Mouse (Mus musculus) olfactory bulb, adult 2 months (tissue): ENCODE results near the gene Anapc16. TPM values are rescaled to one million over a fixed set of nuclear protein-coding genes. Genes with fewer than 3 reads are reported as not detected.

Experiments
- H3K27ac ChIP-seq: fragments of 200-500 bp; 2 replicates; pipeline ENCODE4 v1.5.1; 2012; ENCODE audit warnings: low read depth, low read length; ENCODE audit not compliant: insufficient read depth
- H3K4me1 ChIP-seq: fragments of 200-500 bp; 2 replicates; pipeline ENCODE4 v1.6.1; 2012; ENCODE audit warnings: low read length; ENCODE audit not compliant: control insufficient read depth, insufficient read depth
- H3K4me3 ChIP-seq: fragments of 200-500 bp; 2 replicates; pipeline ENCODE4 v1.5.1; 2012; ENCODE audit warnings: mild to moderate bottlenecking, low read depth, low read length, moderate library complexity; ENCODE audit not compliant: insufficient read depth
- CTCF ChIP-seq: fragments of 200-500 bp; IDR thresholded peaks from 2 replicates; pipeline ENCODE4 v1.5.1; 2012; ENCODE audit warnings: low read depth, mild to moderate bottlenecking, low read length, moderate library complexity; ENCODE audit not compliant: insufficient read depth
- POLR2A ChIP-seq: fragments of 200-500 bp; IDR thresholded peaks from 2 replicates; pipeline ENCODE4 v1.6.1; 2012; ENCODE audit warnings: mild to moderate bottlenecking, low read depth, low read length, moderate library complexity; ENCODE audit not compliant: insufficient read depth
- WGBS: fragments of 180-500 bp; shearing (Covaris S2); methylation state at CpG from one replicate; pipeline ENCODE4 v1.1.7; 2018; 5-methylcytosine and 5-hydroxymethylcytosine counted together
- polyA plus RNA-seq: library from polyadenylated mRNA; stranded (reverse); fragments of >200 nt; gene quantifications from 2 replicates; pipeline ENCODE4 v1.2.4, GENCODE M21; 2012; ENCODE audit warnings: low replicate concordance; ENCODE audit not compliant: missing spikeins, insufficient read depth, insufficient read length

Anapc16 gene
- polyA plus RNA-seq, 1 experiment, result not detected

DNA sequence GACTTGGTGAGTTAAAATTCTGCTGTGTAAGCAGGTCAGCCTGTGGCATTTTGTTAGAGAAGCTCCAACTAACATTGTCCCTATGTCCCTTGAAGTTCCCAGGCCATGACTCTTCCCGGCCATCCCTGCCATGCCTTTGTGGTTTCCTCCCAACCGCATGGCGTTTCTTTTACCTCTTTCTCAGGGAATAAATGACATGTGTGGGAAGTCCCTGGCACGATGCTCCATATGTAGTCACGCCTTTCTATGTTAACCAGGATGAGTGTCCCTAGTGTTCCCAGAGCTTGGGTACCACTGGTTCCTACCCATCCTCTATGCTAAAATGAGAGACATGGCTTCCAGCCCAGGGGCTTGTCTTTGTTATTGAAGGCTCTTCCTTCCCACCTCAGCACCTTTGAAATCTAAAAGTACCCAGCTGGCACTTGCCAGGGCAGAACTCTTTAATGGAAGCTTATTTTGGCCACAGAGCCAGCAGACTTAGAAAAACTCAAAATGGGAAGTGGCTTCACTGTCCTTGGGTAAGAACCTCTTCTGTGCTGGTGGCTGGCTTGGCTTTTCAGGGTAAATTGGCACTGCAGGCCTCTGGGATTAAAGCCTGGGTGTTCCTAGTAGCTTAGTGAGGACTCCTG lies 25.1 kb downstream of the Anapc16 start:
- 78% methylated on average over 5 of the region's 5 CpGs for WGBS
- no peak for TF ChIP-seq POLR2A
- TF ChIP-seq CTCF, result no peak

DNA sequence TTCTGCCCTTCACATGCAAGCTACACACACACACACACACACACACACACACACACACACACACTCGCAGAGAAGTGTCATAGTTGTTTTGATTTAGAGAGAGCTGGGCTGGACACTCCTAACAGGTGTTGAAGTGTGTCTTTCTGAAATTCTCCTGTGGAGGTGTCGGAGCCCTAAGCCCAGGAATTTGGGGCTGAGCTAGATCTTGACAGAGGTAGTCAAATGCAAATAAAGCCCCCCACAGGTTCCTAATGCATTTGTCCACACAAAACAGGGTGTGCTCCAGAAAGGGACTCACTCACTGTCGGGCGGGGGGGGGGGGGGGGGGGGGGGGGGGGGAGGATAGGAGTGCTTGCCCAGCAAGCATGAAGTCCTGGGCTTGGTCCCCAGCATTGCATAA lies 25.8 kb downstream of the Anapc16 start:
- Histone ChIP-seq H3K4me1 (peaks cover 52% of the 10 kb centered on the region), H3K27ac (no peak overlapping the region), H3K4me3 (no peak overlapping the region)
- WGBS, result 78% methylated on average over 2 of the region's 4 CpGs
- no peak for TF ChIP-seq POLR2A
- no peak for TF ChIP-seq CTCF

More for the DNA sequence above, 25.1 kb downstream of the Anapc16 start:
- Histone ChIP-seq H3K4me3 (no peak overlapping the region), H3K27ac (peak overlapping the region; percentile 94), H3K4me1 (peaks cover 49% of the 10 kb centered on the region)

DNA sequence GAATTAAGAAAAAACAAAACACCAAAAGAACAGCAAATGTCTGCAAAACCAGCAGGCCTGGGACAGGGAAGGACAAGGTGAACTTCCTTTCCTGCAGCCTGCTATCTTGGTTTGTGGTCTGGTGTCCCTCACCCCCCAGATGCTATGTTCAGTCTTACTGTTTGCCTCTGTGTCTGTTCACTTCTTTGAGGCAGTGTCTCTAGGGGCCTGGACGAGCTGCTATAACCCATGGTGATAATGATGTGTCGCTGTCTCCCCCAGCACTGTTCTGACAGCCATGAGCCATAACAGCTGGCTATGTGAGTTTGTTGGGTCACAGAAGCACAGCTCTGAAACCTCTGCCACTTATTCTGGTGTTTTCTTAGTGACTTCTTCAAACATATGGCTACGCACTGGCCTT lies 28.1 kb downstream of the Anapc16 start:
- Histone ChIP-seq H3K4me1 (peaks cover 48% of the 10 kb centered on the region), H3K4me3 (no peak overlapping the region), H3K27ac (peak overlapping the region; percentile 93)
- WGBS, result 77% methylated on average over 3 of the region's 3 CpGs
- TF ChIP-seq CTCF, result no peak
- no peak for TF ChIP-seq POLR2A

DNA sequence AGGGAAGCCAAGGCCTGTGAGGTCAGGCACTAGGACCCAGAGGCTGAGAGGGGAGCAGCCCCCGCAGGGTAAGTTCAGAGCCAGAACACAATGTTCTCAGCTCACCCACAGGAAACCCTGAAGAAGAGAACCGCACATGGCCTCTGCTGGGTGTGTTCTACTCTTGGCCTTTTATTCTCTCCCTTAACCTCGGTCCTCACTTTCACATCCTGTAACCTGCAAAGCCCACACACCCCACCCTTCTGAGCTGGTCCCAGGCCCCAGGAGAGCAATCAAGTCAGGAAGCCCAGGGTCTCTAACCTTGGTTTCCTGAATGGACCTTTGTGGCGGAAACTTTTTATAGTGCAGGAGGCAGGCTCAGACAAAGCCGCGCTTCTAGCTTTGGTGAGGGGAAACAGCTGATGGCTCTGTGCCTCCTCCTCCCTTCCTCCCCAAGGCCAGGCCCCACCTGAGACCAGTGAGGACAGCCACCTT lies 28.7 kb downstream of the Anapc16 start:
- H3K4me1 ChIP-seq, result peaks cover 44% of the 10 kb centered on the region
- H3K4me3 ChIP-seq, result no peak overlapping the region
- WGBS, result 12% methylated on average over 6 of the region's 6 CpGs
- H3K27ac ChIP-seq, result peak overlapping the region; percentile 93
- TF ChIP-seq POLR2A, result 0 out of 2 replicates have a peak, but pooled peaks have one; percentile 12
- no peak for TF ChIP-seq CTCF

DNA sequence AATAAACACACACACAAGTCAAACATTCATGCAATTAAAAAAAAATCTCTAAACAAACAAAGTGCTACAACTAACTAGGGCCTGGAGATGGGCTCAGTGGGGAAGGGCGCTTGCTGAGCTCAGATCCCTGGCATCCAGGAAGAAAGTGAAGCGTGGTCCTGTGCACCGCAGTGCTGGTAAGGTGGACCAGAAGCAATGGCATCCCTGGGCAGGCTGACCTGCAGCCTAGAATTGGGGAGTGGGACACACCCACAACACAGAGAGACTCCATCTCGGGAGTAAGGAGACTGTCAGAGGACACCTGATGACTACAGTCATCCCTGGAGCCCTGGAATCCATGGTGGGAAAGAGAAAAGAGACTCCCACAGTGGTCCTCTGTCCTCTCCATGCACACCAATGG lies 29.5 kb downstream of the Anapc16 start:
- WGBS, result 94% methylated on average over 4 of the region's 4 CpGs

DNA sequence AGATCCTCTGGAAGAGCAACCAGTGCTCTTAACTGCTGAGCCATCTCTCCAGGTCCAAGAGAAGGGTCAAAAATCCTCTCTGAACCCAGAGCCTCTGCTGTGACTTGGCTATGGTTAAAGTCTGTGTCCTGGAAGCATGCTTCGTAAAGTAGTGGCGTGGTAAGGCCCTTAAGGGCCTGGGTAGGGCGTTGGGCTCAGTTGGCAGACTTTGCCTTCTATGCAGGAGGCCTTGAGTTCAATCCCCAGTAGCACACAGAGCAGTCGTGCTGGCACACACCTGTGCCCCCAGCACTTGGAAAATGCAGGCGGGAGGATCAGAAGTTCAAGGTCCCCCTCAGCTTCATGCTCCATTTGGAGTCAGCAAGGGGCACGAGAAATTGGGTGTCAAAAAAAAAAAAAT lies 29.9 kb downstream of the Anapc16 start:
- Histone ChIP-seq H3K27ac (peak overlapping the region; percentile 93; the same call in 1 of the 2 replicates), H3K4me1 (peaks cover 34% of the 10 kb centered on the region), H3K4me3 (no peak overlapping the region)
- TF ChIP-seq CTCF (no peak), POLR2A (no peak)
- WGBS, result 86% methylated on average over 6 of the region's 6 CpGs

More for the DNA sequence above, 29.5 kb downstream of the Anapc16 start:
- Histone ChIP-seq H3K4me1 (peaks cover 36% of the 10 kb centered on the region), H3K27ac (peak overlapping the region; percentile 93), H3K4me3 (no peak overlapping the region)
- TF ChIP-seq CTCF, result no peak
- no peak for TF ChIP-seq POLR2A

DNA sequence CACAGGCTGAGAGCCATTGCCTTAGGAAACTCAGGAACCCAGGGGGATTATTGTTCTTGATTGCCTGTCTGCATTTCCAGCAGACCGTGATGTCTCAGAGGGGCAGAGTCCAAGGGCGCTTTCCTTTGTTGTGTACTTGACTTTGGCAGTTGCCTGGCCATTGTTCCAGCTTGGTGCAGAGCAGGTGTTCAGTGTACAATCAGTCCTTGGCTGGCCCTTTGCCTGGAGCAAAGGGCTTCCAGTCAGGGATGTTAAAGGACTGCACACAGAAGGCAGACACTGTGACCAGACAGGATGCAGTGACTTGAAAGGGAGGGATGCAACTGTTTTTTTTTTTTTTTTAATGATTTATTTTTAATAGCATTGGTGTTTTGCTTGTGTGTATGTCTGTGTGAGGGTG lies 30.4 kb downstream of the Anapc16 start:
- WGBS, result 74% methylated on average over 2 of the region's 2 CpGs
- peaks cover 32% of the 10 kb centered on the region for H3K4me1 ChIP-seq
- H3K4me3 ChIP-seq, result no peak overlapping the region
- no peak overlapping the region for H3K27ac ChIP-seq
- TF ChIP-seq CTCF (no peak), POLR2A (no peak)

DNA sequence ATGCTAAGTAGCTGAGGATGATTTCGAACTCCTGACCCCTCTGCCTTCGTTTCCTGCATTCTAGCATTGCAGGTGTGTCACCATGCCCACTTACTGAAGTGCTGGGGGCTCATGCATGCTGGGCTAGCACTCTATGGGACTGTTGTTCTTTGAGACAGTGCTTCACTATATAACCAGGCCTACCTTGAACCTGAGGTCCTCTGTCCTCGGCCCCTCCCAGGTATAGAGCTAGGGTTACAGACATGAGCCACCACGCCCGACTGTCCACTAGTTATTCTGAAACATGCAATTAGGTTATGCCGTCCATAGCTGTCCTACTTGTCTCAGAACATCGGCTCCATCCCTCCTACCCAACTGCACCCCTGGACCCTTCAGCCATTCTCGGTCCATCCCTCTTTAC lies 31.1 kb downstream of the Anapc16 start:
- no peak overlapping the region for H3K4me3 ChIP-seq
- peaks cover 32% of the 10 kb centered on the region for H3K4me1 ChIP-seq
- TF ChIP-seq CTCF (no peak), POLR2A (no peak)
- H3K27ac ChIP-seq, result no peak overlapping the region
- 93% methylated on average over 8 of the region's 8 CpGs for WGBS

DNA sequence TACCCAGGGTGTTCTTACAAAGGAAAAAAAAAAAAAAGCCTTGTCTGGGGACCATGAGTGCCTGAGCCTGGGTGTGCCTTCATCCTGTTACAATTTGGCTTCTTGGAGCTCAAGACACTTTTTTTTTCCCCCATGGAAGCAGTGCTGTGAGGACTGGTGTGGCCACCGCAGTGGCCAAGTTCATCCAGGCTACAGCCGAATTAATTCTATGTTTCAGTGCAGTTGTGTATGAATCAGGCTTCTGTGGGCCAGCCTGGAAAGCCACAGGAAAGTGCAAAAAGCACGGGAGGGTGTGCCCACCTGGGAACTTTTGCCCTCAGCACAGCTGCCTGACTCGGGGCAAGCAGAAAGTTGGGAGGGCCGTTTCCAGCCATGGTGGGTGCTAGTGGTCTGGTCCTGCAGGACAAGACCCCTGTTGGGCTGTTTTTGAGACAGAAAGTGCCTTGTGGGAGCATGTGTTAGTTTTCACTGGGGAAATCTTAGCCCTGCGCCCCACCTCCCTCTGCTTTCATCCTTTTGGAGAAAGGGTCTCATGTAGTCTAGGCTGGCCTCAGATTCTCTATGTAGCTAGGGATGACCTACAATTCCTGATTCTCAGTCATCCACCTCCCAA lies 32.4 kb downstream of the Anapc16 start:
- 24% methylated on average over 6 of the region's 6 CpGs for WGBS
- TF ChIP-seq POLR2A (no peak), CTCF (no peak)
- Histone ChIP-seq H3K27ac (peak overlapping the region; percentile 98), H3K4me1 (peaks cover 32% of the 10 kb centered on the region), H3K4me3 (peak overlapping the region; percentile 57)
